Mouse (Mus musculus) forebrain, embryonic 15.5 days (tissue): Measurements from ENCODE around the gene Hnrnpa3. TPM values are rescaled to one million over a fixed set of nuclear protein-coding genes. Genes with fewer than 3 reads are reported as not detected.

Experiments
- ATAC-seq: fragments of 200-750 bp; cut with Nextera tagmentation; replicated peaks from 2 replicates; pipeline ENCODE4 v1.8.0; 2017; ENCODE audit warnings: mild to moderate bottlenecking, moderate TSS enrichment, moderate library complexity
- H3K27ac ChIP-seq: fragments of 300-500 bp; sonication (generic); replicated peaks from 2 replicates; pipeline ENCODE4 v1.5.1; 2015; ENCODE audit warnings: mild to moderate bottlenecking, inconsistent platforms
- H3K27me3 ChIP-seq: fragments of 300-500 bp; sonication (generic); 2 replicates; pipeline ENCODE4 v1.6.1; 2015; ENCODE audit warnings: inconsistent platforms
- H3K36me3 ChIP-seq: fragments of 300-500 bp; sonication (generic); 2 replicates; pipeline ENCODE4 v1.6.1; 2015; ENCODE audit warnings: mild to moderate bottlenecking, inconsistent platforms
- H3K4me1 ChIP-seq: fragments of 300-500 bp; sonication (generic); 2 replicates; pipeline ENCODE4 v1.6.1; 2015; ENCODE audit warnings: inconsistent platforms
- H3K4me2 ChIP-seq: fragments of 300-500 bp; sonication (generic); replicated peaks from 2 replicates; pipeline ENCODE4 v1.6.1; 2015; ENCODE audit warnings: mild to moderate bottlenecking, inconsistent platforms
- H3K4me3 ChIP-seq: fragments of 300-500 bp; sonication (generic); 2 replicates; pipeline ENCODE4 v1.5.1; 2015; ENCODE audit warnings: mild to moderate bottlenecking, inconsistent platforms
- H3K9ac ChIP-seq: fragments of 300-500 bp; sonication (generic); replicated peaks from 2 replicates; pipeline ENCODE4 v1.6.1; 2015; ENCODE audit warnings: mild to moderate bottlenecking, inconsistent platforms
- H3K9me3 ChIP-seq: fragments of 300-500 bp; sonication (generic); 2 replicates; pipeline ENCODE4 v1.6.1; 2016; ENCODE audit warnings: inconsistent platforms
- WGBS: fragments of 180-500 bp; shearing (Covaris S2); methylation state at CpG from one replicate; pipeline ENCODE4 v1.1.7; 2015; ENCODE audit warnings: mixed read lengths; 5-methylcytosine and 5-hydroxymethylcytosine counted together
- microRNA-seq: library from miRNA; unstranded; fragments of <30 nt; microRNA quantifications from one replicate; pipeline ENCODE4, GENCODE M21; 2016
- polyA plus RNA-seq: library from polyadenylated mRNA; unstranded; fragments of >200 nt; fragmentation: Nextera tagmentation; extraction: Ambion mirVana; gene quantifications from 2 replicates; pipeline ENCODE4 v1.2.1, GENCODE M21; 2015

Hnrnpa3 gene
- polyA plus RNA-seq, 1 experiment from 2014 or later = 256 TPM

GRCm38 (mm10) chr2:75716046-75717016, 57.3 kb downstream of the Hnrnpa3 start:
- no peak overlapping the region for H3K9ac ChIP-seq
- no peak overlapping the region for H3K4me3 ChIP-seq
- ATAC-seq = 0 out of 2 replicates have a peak, but pooled peaks have one; percentile 58
- WGBS = 46% methylated on average over 12 of the region's 12 CpGs
- no peaks in the 10 kb centered on the region for H3K27me3 ChIP-seq
- no peak overlapping the region for H3K27ac ChIP-seq
- no peaks in the 10 kb centered on the region for H3K9me3 ChIP-seq
- H3K36me3 ChIP-seq = no peaks in the 10 kb centered on the region
- H3K4me2 ChIP-seq = no peak overlapping the region
- peaks cover 10% of the 10 kb centered on the region; the same call in 1 of the 2 replicates for H3K4me1 ChIP-seq

Small RNAs within 50 kb of the gene (microRNA-seq; reads per million reads assigned to microRNA genes)
- gene Gm24574 = not detected

Other genes starting within 250 kb of the Hnrnpa3 start
- gene Nfe2l2, start 45.4 kb downstream of the Hnrnpa3 start, polyA plus RNA-seq = 13.3 and 14.3 TPM in 2 replicates
- gene Agps, start 172.9 kb downstream of the Hnrnpa3 start, polyA plus RNA-seq = 25.2 and 25.8 TPM in 2 replicates